Mouse (Mus musculus): ENCODE results near the gene Ankrd60.

Ankrd60 gene

GRCm38 (mm10) chr2:173584361-173584760 is 6.2 kb upstream of the Ankrd60 start:
- DNase-seq (ENCODE audit: low read depth, low spot score): no peak

DNA sequence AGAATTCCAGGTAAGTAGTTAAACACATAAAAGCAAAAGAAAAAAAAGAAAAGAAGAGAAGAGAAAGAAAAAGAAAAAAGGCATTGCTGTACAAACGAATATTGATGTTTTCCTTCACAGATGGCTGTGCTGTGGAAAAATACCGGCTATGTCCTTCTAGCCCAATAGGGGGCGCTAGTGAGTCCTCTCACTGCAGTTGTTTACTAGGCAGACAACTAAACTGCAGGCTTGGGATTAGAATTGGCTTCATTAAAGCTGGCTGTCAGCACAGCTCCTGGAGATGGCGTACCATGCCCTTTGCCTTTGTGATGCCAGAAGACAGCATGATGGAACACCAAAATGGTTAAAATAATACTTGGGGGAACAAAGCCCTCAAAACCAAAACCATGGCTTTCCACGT is 5.3 kb upstream of the Ankrd60 start:
- no peak for DNase-seq (ENCODE audit: low read depth, low spot score)

DNA sequence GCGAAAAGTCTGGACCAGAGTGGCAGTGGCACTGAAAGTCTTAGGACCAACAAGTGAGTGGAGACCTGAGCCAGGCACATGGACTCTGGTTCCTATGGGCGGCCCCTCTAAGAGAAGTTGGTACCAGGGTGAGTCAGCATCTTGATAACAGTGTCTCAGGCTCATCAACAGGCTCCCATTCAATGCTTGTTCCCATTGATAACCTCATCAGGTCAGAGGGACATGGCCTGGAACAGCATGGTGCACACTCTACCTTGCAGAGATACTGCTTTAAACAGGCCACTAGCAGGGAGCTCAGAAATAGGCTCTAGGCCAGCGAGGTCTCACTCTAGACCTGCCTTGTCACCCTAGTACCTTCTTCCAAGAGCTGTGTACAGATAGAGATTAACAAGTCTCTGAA is 4.7 kb upstream of the Ankrd60 start:
- DNase-seq (ENCODE audit: low read depth, low spot score): no peak

DNA sequence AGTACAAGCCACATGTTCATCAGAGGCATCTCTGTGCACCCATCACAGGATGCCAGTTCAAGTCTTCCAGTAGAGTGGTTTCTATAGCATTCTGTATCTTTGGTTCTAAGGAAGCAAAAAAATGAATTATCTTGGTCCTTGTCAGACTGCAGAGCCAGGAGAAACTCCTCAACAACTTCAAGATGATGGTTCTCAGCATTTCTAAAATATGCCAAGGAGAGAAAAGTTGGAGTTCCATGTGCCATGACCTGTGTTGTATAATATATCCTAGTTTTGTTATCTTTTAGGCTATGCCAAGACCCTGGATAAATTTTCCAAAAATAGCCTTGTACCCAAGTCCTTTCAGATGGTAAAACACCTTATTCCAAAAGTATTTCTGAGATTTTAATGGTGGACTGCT is 2.9 kb upstream of the Ankrd60 start:
- DNase-seq (ENCODE audit: low read depth, low spot score): no peak

DNA sequence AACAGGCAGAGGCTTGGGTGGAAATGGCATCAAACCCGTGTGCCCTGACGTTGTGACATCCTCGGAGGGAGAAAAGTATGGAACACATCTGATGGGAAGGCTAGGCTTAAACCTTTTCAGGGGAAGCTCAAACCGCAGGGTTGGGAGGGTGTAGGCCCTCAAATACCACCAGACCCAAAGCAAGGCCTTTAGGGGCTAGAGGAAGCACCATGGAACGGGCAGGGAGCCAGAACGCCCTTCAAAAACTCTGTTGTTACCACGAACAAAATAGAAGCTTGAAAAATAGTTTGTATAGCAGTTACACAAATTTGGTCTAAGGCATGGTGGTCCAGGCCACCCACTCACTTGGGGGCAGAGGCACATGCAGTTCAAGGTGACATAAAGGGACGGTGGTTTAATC is 430 bp upstream of the Ankrd60 start:
- no peak for DNase-seq (ENCODE audit: low read depth, low spot score)

- no peak for DNase-seq (ENCODE audit: low read depth, low spot score)
These were observed 14.0 kb downstream of the Ankrd60 start for GRCm38 (mm10) chr2:173564179-173564578.

DNA sequence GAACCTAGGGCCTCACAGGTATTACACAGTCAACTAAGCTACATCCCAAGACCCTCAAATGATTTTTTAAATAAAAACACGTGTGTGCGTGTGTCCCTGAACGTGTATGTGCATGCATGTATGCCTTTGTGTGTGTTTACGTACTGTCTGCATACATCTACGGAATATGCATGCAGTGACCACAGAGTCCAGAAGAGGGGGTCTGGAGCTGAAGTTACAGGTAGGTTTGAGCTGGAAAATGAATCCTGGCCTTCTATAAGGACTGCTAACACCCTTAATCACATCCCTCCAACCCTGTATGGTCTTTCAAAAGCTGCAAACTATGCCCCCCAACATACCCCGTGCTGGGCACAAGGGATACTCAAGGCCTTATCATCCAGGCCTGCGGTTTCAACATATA is 14.8 kb downstream of the Ankrd60 start:
- DNase-seq (ENCODE audit: low read depth, low spot score): no peak

- peak; percentile 26 for DNase-seq (ENCODE audit: low read depth, low spot score)
These were observed 16.2 kb downstream of the Ankrd60 start for GRCm38 (mm10) chr2:173561851-173562442.

DNA sequence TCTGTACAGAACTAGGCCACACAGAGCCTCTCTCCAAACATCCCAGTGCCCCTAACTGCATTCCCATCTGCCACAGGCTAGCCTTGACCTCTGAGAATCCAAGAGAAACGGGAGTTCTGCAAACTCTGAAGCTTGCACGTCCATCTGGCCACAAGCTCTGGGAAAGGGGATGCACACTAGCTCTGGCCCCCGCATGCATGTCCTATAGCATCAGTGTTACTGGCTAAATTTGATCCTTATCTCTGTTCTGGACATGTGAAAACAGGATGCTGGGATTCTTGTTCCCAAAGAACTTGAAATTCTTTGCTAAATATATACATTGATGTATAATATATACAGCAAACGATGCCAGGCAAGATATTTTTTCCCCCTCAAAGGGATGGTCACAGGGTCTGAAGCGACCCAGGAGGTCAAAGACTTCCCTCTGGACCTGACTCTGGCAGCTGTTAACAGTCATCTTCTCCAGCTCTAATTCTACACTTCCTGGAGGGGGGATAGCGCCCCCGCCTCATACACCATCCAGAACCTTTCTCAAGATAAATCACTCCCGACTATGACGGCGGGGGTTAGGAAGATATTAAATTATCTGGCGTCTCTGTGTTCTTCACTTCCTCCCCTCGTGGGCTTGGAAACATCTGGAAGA is 19.3 kb downstream of the Ankrd60 start:
- DNase-seq (ENCODE audit: low read depth, low spot score): no peak

GRCm38 (mm10) chr2:173553863-173554262 is 24.3 kb downstream of the Ankrd60 start:
- DNase-seq (ENCODE audit: low read depth, low spot score): no peak

DNA sequence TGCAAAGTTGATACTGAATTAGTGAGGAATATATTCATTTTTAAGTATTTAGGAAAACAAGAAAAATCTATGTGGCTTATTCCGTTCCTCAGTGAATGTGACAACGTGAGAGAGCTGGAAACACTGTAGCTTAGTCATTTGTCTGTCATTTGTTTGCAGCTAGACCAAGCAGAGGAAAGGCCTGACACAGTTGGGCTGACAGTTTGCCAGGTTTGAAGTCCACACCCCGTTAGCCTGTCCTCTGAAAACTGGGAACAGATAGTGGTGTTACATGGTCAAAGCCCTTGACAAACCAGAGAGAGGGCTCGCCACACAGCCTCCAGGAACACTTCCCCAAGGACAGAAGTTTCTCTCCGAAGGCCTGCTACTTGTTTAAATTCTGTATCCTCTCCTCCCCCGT is 27.5 kb downstream of the Ankrd60 start:
- no peak for DNase-seq (ENCODE audit: low read depth, low spot score)

- no peak for DNase-seq (ENCODE audit: low read depth, low spot score)
These were observed 28.9 kb downstream of the Ankrd60 start for GRCm38 (mm10) chr2:173549236-173549635.

DNA sequence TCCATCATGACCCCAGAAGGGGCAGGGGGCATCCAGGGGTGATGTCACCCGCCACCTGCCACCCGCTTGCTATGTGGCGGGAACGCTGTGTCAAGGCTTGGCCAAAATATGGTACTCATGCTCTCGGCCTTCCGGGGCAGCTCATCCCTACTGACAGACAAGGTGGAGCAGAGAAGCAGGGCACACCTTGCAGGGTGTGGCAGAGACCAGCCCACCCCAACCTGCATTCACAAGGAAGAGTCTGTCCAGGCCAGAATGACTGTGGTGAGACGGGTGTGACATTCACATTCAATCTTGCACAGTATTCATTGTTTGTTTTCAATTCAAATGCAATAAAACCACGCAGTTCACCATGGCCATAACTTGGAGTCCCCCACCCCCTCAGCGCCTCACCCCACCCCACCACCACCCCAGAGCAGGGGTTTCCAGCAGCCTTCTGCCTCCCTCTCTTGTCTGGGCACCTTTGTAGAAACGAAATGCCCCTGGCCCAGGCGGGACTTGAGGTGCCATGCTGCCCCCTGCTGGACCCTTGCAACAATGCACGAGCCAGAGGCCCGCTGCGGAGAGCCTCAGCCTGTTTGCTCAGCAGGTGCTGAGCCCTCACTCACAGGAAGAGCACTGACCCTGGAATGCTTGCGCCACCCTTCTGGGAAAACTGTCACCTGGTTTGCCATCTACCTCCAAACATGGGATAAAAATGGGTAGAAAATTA is 32.0 kb downstream of the Ankrd60 start:
- DNase-seq (ENCODE audit: low read depth, low spot score): peak; percentile 34

GRCm38 (mm10) chr2:173542716-173543115 is 35.4 kb downstream of the Ankrd60 start:
- DNase-seq (ENCODE audit: low read depth, low spot score): no peak

- DNase-seq (ENCODE audit: low read depth, low spot score): no peak
These were observed 36.4 kb downstream of the Ankrd60 start for GRCm38 (mm10) chr2:173541748-173542147.

GRCm38 (mm10) chr2:173539781-173540180 is 38.4 kb downstream of the Ankrd60 start:
- DNase-seq (ENCODE audit: low read depth, low spot score): no peak

DNA sequence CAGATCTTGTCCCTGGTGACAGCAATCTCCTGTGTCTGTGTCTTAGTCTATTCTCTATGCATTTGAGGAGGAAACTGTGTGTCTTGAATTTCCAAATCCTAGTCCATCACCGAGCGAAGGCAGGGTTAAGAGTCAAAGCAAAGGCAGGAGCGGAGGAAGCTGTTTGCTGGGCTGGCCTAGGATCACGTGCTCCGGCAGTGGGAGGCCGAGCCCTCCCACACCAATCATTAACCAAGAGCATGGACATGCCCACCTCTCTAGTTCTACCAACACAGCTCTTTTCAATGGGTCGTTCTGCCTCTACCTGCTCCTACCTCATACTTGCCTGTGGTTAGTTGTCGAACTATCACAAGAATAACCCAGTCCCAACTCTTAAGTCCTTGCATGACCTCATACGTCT is 42.3 kb downstream of the Ankrd60 start:
- DNase-seq (ENCODE audit: low read depth, low spot score): no peak

GRCm38 (mm10) chr2:173535390-173535789 is 42.8 kb downstream of the Ankrd60 start:
- no peak for DNase-seq (ENCODE audit: low read depth, low spot score)

DNA sequence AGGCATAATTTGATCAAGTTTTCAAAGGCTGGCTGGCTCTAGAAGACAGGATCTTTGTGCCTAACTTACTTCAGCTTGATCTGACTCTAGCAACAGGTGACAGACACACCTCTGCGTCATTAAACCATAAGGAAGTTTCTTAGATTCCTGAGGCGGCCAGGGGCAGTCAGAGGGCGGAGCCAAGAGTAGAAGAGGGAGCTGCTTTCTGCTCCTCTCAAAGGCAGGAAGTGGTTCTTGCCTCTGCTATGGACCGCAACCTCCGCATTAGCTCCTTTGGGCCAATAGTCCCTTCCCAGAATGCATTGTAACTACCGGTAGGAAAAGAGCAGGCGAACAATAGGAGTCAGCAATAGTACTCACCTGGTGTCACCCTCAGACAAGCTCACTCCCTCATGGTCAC is 43.6 kb downstream of the Ankrd60 start:
- no peak for DNase-seq (ENCODE audit: low read depth, low spot score)

- no peak for DNase-seq (ENCODE audit: low read depth, low spot score)
These were observed 45.3 kb downstream of the Ankrd60 start for GRCm38 (mm10) chr2:173532711-173533462.

DNA sequence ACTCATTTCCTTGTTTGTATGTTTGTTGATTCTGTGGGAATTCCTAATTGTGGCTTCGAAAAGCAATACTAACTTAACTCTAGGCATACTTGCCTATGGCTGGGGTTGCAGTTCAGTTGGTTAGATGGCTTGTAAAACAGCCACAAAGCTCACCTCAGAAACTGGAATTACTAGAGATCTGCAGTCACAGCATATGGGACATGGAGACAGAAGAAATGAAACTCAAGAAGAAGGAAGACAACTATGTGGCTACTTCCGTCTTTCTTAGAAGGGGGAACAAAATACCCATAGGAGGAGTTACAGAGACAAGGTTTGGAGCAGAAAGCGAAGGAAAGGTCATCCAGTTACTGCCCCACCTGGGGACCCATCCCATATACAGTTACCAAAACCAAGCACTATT is 49.7 kb downstream of the Ankrd60 start:
- DNase-seq (ENCODE audit: low read depth, low spot score): no peak

- DNase-seq (ENCODE audit: low read depth, low spot score): no peak
These were observed 55.8 kb downstream of the Ankrd60 start, which contains the start of gene 1700021F07Rik for GRCm38 (mm10) chr2:173522376-173522775. Gene 1700021F07Rik (plus strand): TSS chr2:173522586.
